Mouse (Mus musculus) urinary bladder, adult 18-20 months (tissue): Measurements from ENCODE around the gene Lamc2.
A peak's percentile ranks its signal among the peaks of the same experiment; 100 is the strongest.

ENCODE experiments used
- DNase-seq, 2 experiments: peaks; one replicate each; pipeline ENCODE4 v3.0.0; 2022; ENCODE audit warnings: low spot score in 2 of 2, mixed read lengths in 2 of 2

Gene Lamc2

GRCm38 (mm10) chr1:153180160-153180559, 6.1 kb downstream of the Lamc2 start:
- no peak for DNase-seq

GRCm38 (mm10) chr1:153174801-153175200, 11.4 kb downstream of the Lamc2 start:
- DNase-seq, result peak; percentile 49 to 74

- peak in 1 of 2 experiments; percentile 22 for DNase-seq
These were observed 13.0 kb downstream of the Lamc2 start for GRCm38 (mm10) chr1:153173276-153173675.

GRCm38 (mm10) chr1:153172291-153172731, 13.9 kb downstream of the Lamc2 start:
- DNase-seq, result no peak

- no peak for DNase-seq
These were observed 15.2 kb downstream of the Lamc2 start for GRCm38 (mm10) chr1:153171011-153171410.

GRCm38 (mm10) chr1:153168293-153168692, 18.0 kb downstream of the Lamc2 start:
- no peak for DNase-seq

- no peak for DNase-seq
These were observed 22.4 kb downstream of the Lamc2 start for GRCm38 (mm10) chr1:153163831-153164230.

GRCm38 (mm10) chr1:153159137-153159536, 27.1 kb downstream of the Lamc2 start:
- no peak for DNase-seq

- no peak for DNase-seq
These were observed 29.1 kb downstream of the Lamc2 start for GRCm38 (mm10) chr1:153157021-153157623.

- DNase-seq, result no peak
These were observed 30.9 kb downstream of the Lamc2 start for GRCm38 (mm10) chr1:153155364-153155763.

- DNase-seq, result no peak
These were observed 32.6 kb downstream of the Lamc2 start for GRCm38 (mm10) chr1:153153619-153154137.

- DNase-seq, result no peak
These were observed 33.7 kb downstream of the Lamc2 start for GRCm38 (mm10) chr1:153152594-153152993.

GRCm38 (mm10) chr1:153145791-153146190, 40.5 kb downstream of the Lamc2 start:
- no peak for DNase-seq

- DNase-seq, result no peak
These were observed 42.2 kb downstream of the Lamc2 start for GRCm38 (mm10) chr1:153144021-153144420.

GRCm38 (mm10) chr1:153140747-153141228, 45.5 kb downstream of the Lamc2 start:
- DNase-seq, result peak in 1 of 2 experiments; percentile 70

GRCm38 (mm10) chr1:153140265-153140664, 46.0 kb downstream of the Lamc2 start:
- DNase-seq, result no peak

GRCm38 (mm10) chr1:153139635-153140034, 46.6 kb downstream of the Lamc2 start:
- no peak for DNase-seq

- DNase-seq, result no peak
These were observed 47.8 kb downstream of the Lamc2 start for GRCm38 (mm10) chr1:153138486-153138885.

GRCm38 (mm10) chr1:153136647-153137046, 49.6 kb downstream of the Lamc2 start:
- DNase-seq, result no peak

GRCm38 (mm10) chr1:153133865-153134781, 52.1 kb downstream of the Lamc2 start:
- peak in 1 of 2 experiments; percentile 73 for DNase-seq

GRCm38 (mm10) chr1:153129992-153130713, 56.1 kb downstream of the Lamc2 start:
- DNase-seq, result peak; percentile 47 to 85

- peak in 1 of 2 experiments; percentile 71 for DNase-seq
These were observed 57.5 kb downstream of the Lamc2 start for GRCm38 (mm10) chr1:153128780-153129179.
